In genomic region chr6:67812478-67812877, GRCm38 (mm10) we compare ENCODE assay signal across 8 mouse cellular contexts.
DNase-seq lines count a peak whose midpoint lies in the region; ATAC-seq and TF ChIP-seq lines count a peak whose summit lies in the region.
"Not testable (repeated sequence)": the region's sequence is repeated elsewhere in the genome, so short reads cannot be mapped to it uniquely, and the experiment has no call there.

No protein-coding gene starts in this region.

- not testable (repeated sequence) for H3K4me3 ChIP-seq in bone marrow, adult 2 months (replicated peaks; ENCODE audit: control insufficient read depth, low read depth, low read length); embryonic facial prominence, embryonic 10.5 days; lung, postnatal 0 days (ENCODE audit: low read depth, low read length); neural tube, embryonic 11.5 days (ENCODE audit: low read depth, low read length); stomach, postnatal 0 days (ENCODE audit: low read depth, low read length)

- not testable (repeated sequence) for H3K4me1 ChIP-seq in bone marrow, adult 2 months (ENCODE audit: control insufficient read depth, insufficient read depth, low read length); embryonic facial prominence, embryonic 10.5 days; lung, postnatal 0 days (ENCODE audit: insufficient read depth, low read depth, low read length); neural tube, embryonic 11.5 days (ENCODE audit: control insufficient read depth, insufficient read depth, low read length); stomach, postnatal 0 days (replicated peaks; ENCODE audit: control insufficient read depth, insufficient read depth)

- 9% methylated on average over 3 of the region's 3 CpGs for WGBS in bone marrow, adult 2 months
- WGBS in embryonic facial prominence, embryonic 10.5 days: 13% methylated on average over 3 of the region's 3 CpGs
- WGBS in lung, postnatal 0 days: 12% methylated on average over 3 of the region's 3 CpGs
- 14% methylated on average over 3 of the region's 3 CpGs for WGBS in neural tube, embryonic 11.5 days
- WGBS in stomach, postnatal 0 days: 7% methylated on average over 3 of the region's 3 CpGs

- not testable (repeated sequence) for H3K36me3 ChIP-seq in embryonic facial prominence, embryonic 10.5 days (replicated peaks); lung, postnatal 0 days (ENCODE audit: insufficient read depth, low read length); neural tube, embryonic 11.5 days (ENCODE audit: control insufficient read depth, insufficient read depth, low read length); stomach, postnatal 0 days (ENCODE audit: control insufficient read depth, insufficient read depth, low read length)

- peak; percentile 58 for TF ChIP-seq CTCF in bone marrow, adult 2 months (IDR thresholded peaks at IDR 0.05; ENCODE audit: control insufficient read depth, insufficient read depth, low read length)
- peak; percentile 54 for TF ChIP-seq CTCF in lung, postnatal 0 days (IDR thresholded peaks at IDR 0.05)
- TF ChIP-seq CTCF in stomach, postnatal 0 days (IDR thresholded peaks at IDR 0.05; ENCODE audit: low read depth): peak; percentile 74

- H3K9ac ChIP-seq in lung, postnatal 0 days (replicated peaks; ENCODE audit: low read depth); neural tube, embryonic 11.5 days (ENCODE audit: low read length); stomach, postnatal 0 days (ENCODE audit: low read length): not testable (repeated sequence)

- ATAC-seq in lung, postnatal 0 days; neural tube, embryonic 11.5 days (ENCODE audit: insufficient read depth, low FRiP score, low TSS enrichment); stomach, postnatal 0 days (ENCODE audit: low FRiP score, low TSS enrichment): not testable (repeated sequence)

- TF ChIP-seq POLR2A in bone marrow, adult 2 months (IDR thresholded peaks at IDR 0.05; ENCODE audit: borderline replicate concordance, control insufficient read depth, low read depth, low read length): not testable (repeated sequence)

- H3K27me3 ChIP-seq in embryonic facial prominence, embryonic 10.5 days (replicated peaks; ENCODE audit: low read depth, poor library complexity, severe bottlenecking); lung, postnatal 0 days (replicated peaks; ENCODE audit: insufficient read depth, low read length); neural tube, embryonic 11.5 days (ENCODE audit: control insufficient read depth, insufficient read depth, low read length); stomach, postnatal 0 days (ENCODE audit: control insufficient read depth, insufficient read depth, low read length): not testable (repeated sequence)

- DNase-seq in ES-CJ7 (ENCODE audit: low read depth, low spot score): peak; percentile 62
- peak; percentile 28 for DNase-seq in embryonic facial prominence, embryonic 10.5 days (ENCODE audit: low spot score)
- peak; percentile 30 for DNase-seq in heart, postnatal 4 days
- peak; percentile 43 to 46 for DNase-seq in kidney, postnatal 4 days
- DNase-seq in lung, postnatal 0 days (ENCODE audit: low spot score): peak; percentile 5
- peak; percentile 55 for DNase-seq in neural tube, embryonic 11.5 days (ENCODE audit: low spot score)
- peak; percentile 19 for DNase-seq in stomach, postnatal 0 days (ENCODE audit: low spot score)

- H3K9me3 ChIP-seq in embryonic facial prominence, embryonic 10.5 days; lung, postnatal 0 days (ENCODE audit: low read length); neural tube, embryonic 11.5 days (ENCODE audit: control insufficient read depth, low read length); stomach, postnatal 0 days (ENCODE audit: control insufficient read depth, low read length): not testable (repeated sequence)

- H3K27ac ChIP-seq in bone marrow, adult 2 months (ENCODE audit: control insufficient read depth, insufficient read depth, low read depth, low read length, poor library complexity); embryonic facial prominence, embryonic 10.5 days (replicated peaks); lung, postnatal 0 days (ENCODE audit: low read length); neural tube, embryonic 11.5 days (ENCODE audit: low read depth, low read length); stomach, postnatal 0 days (replicated peaks): not testable (repeated sequence)

- not testable (repeated sequence) for H3K4me2 ChIP-seq in lung, postnatal 0 days (replicated peaks; ENCODE audit: low read depth, low read length); neural tube, embryonic 11.5 days (ENCODE audit: low read depth); stomach, postnatal 0 days (replicated peaks; ENCODE audit: low read depth)

- TF ChIP-seq EP300 in lung, postnatal 0 days (IDR thresholded peaks at IDR 0.05); stomach, postnatal 0 days (optimal IDR thresholded peaks at IDR 0.05): not testable (repeated sequence)

Comparison
In these comparisons a context has a peak if more than half of its experiments do, and no peak if none do; other contexts are left out.
1. DNase-seq: peak in every context shown above with its lines; median percentile 62 in ES-CJ7; 55 in neural tube, embryonic 11.5 days; 44 in kidney, postnatal 4 days; 30 in heart, postnatal 4 days; 28 in embryonic facial prominence, embryonic 10.5 days; 19 in stomach, postnatal 0 days; 5 in lung, postnatal 0 days.